Mouse (Mus musculus): ENCODE measurements around the gene Syt5.

DNA sequence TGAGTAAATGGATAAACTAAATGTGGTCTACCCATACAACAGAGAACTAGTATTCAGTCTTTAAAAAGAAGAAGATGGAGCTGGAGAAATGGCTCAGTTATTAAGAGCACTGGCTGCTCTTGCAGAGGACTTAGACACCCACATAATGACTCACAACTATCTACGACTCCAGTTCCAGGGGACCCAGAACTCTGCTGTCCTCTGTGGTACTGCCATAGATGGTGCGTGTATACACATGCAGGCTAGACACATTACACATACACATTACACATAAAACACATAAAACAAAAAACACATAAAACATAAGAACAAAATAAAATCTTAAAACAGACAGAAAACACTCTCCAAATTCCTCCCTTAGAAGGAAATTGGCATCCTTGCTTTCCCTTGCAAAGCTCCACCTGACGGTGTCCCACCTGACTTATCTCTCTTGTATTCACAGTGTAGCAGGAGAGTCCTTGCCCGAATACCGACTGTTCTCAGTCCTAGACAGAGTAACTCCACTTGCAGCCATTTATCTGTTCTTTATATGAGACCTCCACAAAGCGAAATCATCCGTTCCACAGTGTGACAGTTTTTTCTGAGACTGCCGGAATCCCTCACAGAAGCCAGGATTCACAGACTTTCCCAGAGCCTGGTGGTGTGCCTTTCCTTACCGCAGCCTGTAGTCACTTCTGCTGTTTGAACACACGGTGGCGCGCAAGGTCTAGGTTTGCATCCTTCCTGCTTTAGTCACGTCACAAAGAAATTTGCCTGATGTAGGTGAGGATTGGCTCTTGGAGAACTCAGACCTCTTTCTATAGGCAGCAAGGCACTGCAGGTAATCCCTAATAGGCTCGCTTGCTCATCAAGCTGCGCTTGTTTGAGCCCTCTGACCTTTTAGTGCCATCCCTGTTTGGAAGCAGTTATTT is 9.2 kb upstream of the Syt5 start:
- no peak for TF ChIP-seq POLR2A (IDR thresholded peaks at IDR 0.05; ENCODE audit: insufficient read length, low read depth)
- TF ChIP-seq REST (IDR thresholded peaks at IDR 0.05; ENCODE audit: insufficient read depth, insufficient read length): no peak
